Mouse (Mus musculus): ENCODE measurements around the gene 2310057M21Rik. TPM values are rescaled to one million over a fixed set of nuclear protein-coding genes. Genes with fewer than 3 reads are reported as not detected.
"Not testable (repeated sequence)": the region's sequence is repeated elsewhere in the genome, so short reads cannot be mapped to it uniquely, and the experiment has no call there.

2310057M21Rik gene
- polyA plus RNA-seq (2015; fragmentation: Nextera tagmentation; extraction: Ambion mirVana) = 16.7 and 16.8 TPM in 2 replicates

DNA sequence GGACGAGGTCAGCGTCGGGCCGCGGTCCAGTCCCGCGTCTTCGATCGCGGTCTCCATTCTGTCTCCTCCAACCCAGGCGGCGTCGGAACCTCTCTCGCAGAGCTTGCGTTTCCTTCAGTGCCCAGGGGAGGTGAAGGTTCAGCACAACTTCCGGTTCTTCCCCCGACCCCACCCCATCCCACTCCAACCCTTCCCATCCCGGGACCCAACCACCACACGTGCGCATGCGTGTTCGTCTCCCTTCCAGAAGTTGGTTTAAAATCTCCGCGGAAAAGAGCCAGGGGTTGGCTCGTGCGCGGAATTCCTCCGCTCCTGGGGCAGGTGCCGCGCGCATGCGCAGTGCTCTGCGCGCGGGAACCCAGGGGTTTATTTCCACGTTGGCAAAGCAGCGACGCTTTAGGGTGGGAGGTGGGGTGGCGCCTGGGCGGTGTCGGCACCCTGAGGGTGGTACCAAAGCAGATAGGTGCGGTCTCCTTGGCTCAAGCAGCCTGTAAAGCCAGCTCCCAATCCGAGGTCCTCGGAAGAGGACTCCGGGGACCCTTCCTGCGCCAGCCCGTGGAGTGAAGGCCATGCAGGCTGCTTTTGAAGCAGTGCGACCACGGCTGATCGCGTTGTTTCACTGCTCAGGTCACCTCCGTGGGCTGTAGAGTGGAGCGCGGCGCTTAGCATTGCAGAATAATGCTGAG, at the start of gene 2310057M21Rik:
TSS of gene 2310057M21Rik (minus strand) at position 145 of the 686 bp plus-strand sequence.
- peak; percentile 90 for DNase-seq (ENCODE audit: low spot score)

DNA sequence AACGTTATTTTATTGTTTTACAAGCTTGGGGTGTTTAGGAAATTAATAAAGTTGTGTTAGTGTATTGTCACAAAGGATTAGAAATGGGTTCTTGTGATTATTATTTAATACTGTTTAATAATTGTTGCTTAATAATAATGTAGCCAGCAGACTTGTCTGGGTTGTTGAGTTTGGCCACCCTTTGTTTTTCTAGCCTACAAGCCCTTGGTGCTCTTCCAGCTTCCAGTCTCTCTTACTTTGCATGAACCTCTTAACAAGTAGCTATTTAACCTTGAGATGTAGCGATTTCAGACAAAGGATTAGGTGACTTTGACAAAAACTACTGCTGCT, 49.3 kb upstream of the 2310057M21Rik start:
- DNase-seq (ENCODE audit: low spot score) = no peak

DNA sequence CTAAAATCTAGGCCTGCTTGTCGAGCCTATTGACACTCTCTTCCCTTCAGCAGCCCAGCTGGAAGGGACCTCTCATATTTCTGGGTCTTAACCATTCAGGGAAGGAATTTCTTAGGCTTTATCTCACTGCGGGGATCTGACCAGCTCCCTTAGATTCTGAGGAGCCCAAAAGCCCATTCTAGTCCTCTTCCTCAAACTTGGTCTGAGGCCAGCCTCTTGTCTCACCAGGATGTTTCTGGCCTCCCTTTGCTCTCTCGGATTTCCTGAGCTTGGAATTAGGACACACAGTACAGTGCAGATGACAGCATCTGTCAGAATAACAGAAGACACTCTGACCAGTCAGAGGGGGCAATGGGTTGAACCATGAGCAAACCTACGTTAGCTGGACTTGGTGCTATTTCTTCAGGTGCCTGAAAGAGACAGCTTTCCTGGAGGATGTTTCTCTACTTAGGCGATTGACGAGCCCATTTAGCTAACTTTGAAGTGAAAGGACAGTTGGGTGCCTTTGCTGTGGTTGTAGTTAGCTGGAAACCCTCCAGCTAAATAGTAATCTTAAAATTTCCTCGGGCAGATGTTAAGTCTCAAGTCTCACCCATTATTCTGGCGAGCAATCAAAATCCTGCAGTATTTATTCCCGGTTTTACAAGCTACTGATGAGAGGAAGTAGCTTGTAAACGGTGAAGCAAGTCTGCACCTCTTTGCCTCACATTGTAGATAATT, 48.8 kb upstream of the 2310057M21Rik start:
- no peak for DNase-seq (ENCODE audit: low spot score)

- DNase-seq (ENCODE audit: low spot score) = peak; percentile 98
These were observed 48.0 kb upstream of the 2310057M21Rik start, which contains the start of the genes Ikzf5 and Acadsb for GRCm38 (mm10) chr7:131410416-131411058. TSS of gene Ikzf5 (minus strand) at chr7:131410521. TSS of gene Acadsb (plus strand) at chr7:131410601.

- DNase-seq (ENCODE audit: low spot score) = no peak
These were observed 47.4 kb upstream of the 2310057M21Rik start for GRCm38 (mm10) chr7:131409988-131410385.

DNA sequence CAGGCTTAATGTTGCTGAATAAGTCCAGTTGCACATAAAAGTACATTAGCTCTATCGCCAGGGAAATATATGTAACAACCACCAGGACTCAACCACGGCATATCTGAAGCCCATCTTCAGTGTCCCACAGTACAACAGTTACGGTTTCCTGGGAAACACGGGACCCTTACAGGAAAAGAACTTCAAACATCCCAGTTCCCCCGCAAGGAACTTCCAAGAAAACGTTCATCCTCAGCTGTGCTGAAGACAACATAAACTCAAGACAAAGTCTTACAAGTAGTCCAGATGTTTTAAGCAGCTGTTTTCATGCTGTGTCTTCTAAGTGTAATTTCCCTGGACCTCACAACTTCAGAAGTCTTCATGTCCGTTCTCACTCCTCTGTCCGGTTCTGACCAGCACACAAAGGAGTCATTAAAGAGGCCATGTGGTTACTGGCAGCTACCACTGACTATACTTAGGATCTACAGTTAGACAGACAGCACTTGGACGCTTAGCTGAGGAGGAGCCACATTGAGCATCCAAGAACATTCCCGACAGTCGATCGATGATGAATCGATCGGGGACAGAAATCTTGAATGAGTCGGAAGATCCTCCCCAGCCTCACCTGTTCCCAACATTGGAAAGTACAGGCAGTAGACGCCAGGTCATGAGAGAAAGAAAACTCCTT, 46.9 kb upstream of the 2310057M21Rik start:
- DNase-seq (ENCODE audit: low spot score) = peak; percentile 3

GRCm38 (mm10) chr7:131391761-131392160, 29.2 kb upstream of the 2310057M21Rik start:
- not testable (repeated sequence) for DNase-seq (ENCODE audit: low spot score)

DNA sequence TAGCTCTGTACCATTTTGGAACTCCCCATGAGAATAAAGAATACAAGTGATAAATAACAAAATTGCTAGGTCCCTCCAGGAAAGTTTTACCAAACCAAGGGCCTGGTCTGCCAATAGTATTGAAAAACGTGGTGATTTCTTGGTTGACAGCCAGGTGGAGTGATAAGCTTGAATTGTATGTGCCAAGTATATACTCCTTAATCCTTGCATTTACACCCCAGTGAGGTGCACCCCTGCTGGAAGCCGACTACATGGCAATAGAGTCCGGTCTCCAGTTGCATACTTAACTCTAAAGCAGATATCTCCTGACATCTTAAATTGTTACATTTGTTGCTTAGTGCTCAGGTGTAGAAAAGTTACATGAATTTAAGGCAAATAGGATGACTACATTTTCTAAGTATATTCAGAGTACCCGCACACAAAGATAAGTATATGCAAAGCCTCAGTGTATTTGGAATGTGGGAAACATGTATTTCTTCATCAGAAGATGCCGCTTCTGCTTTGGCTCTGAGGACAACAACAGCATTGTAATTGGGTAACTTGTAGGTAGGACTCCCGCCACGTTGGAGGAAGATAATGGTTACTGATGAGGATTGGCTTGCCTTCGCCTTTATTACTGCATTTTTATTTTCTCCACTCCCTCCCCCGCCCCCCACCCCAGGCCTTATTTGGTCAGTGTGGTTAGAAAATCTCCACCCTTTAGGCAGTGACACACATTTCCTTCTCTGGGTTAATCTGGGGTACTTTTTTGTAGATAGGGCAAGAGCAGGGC, 9.5 kb upstream of the 2310057M21Rik start:
- DNase-seq (ENCODE audit: low spot score) = peak; percentile 22

DNA sequence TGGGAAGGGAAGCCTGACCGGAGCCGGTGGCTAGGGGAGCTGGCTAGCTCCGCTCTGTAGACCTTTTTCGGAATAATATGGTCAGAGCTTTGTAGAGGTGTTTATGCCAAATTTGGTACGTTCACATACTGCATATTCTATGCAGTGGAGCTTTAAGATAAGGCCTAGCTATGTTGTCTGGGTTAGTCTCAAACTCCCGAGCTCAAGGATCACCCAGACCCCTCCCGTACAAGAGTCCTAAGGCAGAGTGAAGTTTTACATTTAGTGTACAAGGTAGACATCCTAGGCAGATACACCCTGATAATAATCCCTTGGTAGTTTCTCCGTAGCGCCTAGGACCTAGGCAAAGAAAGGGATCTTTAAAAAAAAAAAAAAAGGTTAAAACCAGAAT, 8.9 kb upstream of the 2310057M21Rik start:
- no peak for DNase-seq (ENCODE audit: low spot score)

- peak; percentile 87 for DNase-seq (ENCODE audit: low spot score)
These were observed 8.3 kb upstream of the 2310057M21Rik start, which contains the start of gene Pstk for GRCm38 (mm10) chr7:131370648-131371469. TSS of gene Pstk (plus strand) at chr7:131371141.

- no peak for DNase-seq (ENCODE audit: low spot score)
These were observed 1.6 kb upstream of the 2310057M21Rik start for GRCm38 (mm10) chr7:131364131-131364530.

DNA sequence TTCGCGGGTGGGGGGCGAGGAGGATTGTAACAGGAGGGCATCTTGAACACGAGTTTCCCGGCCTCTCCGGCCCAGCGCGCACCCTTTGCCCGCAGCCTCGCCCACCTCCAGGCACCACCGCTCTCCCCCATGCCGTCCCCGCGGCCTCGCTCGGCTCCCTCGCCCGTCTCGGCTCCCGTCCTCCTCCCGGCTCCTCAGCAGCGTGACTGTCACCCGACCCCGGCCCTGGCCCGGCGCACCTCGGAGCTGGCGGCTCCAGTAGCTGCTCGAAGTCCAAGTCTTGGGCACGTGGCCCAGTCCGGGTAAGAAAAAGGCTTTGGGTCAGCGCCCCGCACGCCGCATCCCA, 317 bp downstream of the 2310057M21Rik start:
- DNase-seq (ENCODE audit: low spot score) = no peak

GRCm38 (mm10) chr7:131356105-131356504, 6.5 kb downstream of the 2310057M21Rik start:
- no peak for DNase-seq (ENCODE audit: low spot score)

DNA sequence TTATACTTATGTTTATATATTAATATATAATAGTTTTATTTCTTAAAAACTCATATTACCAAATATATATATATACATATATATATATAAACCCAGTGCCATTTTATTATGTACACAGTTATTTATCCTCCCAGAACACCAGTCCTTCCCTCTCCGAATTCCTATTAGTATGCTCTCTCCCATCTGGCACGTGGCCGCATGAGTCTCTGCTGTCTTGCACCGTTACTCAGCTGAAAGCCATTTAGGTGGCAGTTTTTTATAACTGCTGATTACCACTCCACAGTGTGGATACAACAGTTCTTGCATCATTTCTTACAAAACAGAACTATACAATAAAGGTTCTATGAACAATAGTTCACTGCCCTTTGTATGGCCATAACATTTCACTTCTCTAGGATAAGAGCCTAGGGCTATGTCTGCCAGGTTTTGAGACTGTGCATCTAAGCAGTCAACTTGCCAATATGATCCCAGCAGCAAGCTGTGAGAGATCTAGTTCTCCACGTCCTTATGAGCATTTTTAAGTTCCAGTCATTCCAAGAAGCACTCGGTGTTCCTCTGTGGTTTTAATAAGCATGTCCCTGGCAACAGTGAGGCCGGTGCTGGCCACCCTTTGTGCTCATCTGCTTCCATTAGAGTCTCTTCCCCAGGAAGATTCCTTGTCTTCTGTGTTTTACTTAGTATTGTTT, 16.6 kb downstream of the 2310057M21Rik start:
- DNase-seq (ENCODE audit: low spot score) = no peak

- no peak for DNase-seq (ENCODE audit: low spot score)
These were observed 25.0 kb downstream of the 2310057M21Rik start for GRCm38 (mm10) chr7:131337502-131338068.

GRCm38 (mm10) chr7:131333564-131333963, 29.0 kb downstream of the 2310057M21Rik start, which contains the start of gene Fam24a:
TSS of gene Fam24a (plus strand) at chr7:131333864.
- DNase-seq (ENCODE audit: low spot score) = no peak

- no peak for DNase-seq (ENCODE audit: low spot score)
These were observed 30.9 kb downstream of the 2310057M21Rik start for GRCm38 (mm10) chr7:131331688-131332087.

DNA sequence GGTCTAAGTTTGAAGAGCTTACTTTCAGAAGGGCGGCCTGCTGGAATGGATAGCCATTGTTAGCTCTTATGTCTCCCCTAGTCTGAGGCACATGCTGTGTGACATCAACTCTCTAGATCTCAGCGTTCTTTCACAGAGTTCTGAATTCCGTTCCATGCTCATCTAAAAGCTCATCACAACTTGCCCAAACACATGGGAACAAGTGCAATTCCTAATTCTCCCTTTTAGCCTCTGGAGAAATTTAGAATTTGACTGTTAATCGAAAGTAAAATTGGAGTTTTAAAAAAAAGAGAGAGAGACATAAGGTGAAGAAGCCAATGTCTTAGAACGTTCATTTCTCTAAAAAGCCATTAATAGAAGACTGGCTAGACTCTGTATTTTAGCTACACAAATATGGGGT, 33.1 kb downstream of the 2310057M21Rik start, which contains the start of gene Fam24b:
TSS of gene Fam24b (minus strand) at position 101 of the 400 bp plus-strand sequence.
- DNase-seq (ENCODE audit: low spot score) = no peak

DNA sequence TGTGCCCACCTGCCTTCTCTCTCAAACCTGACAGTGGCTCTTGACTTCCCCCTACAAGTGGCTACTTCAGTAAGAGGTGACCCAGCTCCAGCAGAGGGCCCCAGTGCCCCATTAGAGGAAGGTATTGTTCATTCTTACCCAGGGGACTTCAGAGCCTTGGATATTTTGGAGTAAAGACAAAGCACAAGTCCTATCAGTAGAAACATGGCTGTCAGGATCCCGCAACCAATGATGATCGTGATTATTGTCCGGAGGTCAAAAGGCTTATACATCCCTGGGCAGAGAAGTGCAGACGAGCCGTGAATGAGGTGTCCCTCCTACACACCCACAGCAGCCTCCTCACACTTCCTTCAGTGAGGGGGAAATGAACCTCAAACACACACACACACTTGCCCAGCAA, 35.5 kb downstream of the 2310057M21Rik start:
- DNase-seq (ENCODE audit: low spot score) = no peak

All from thymus, postnatal 0 days (tissue).